Mouse (Mus musculus) embryonic fibroblast, embryonic 13.5 days (primary cell): ENCODE measurements at regions not wholly inside any gene's neighbourhood (a gene's known extent, or its start where the extent isn't known, plus 50 kb on each side); places are given as distances from the start of the nearest gene placed in this dataset.

Experiments
- CTCF ChIP-seq: IDR thresholded peaks from 2 replicates; pipeline ENCODE4 v1.5.1; 2011; ENCODE audit warnings: mild to moderate bottlenecking, control low read depth, low read length, moderate library complexity, borderline replicate concordance; ENCODE audit not compliant: insufficient read depth
- POLR2A ChIP-seq: IDR thresholded peaks from 2 replicates; pipeline ENCODE4 v1.6.1; 2011; ENCODE audit warnings: low read depth, mild to moderate bottlenecking, control low read depth, low read length, moderate library complexity

DNA sequence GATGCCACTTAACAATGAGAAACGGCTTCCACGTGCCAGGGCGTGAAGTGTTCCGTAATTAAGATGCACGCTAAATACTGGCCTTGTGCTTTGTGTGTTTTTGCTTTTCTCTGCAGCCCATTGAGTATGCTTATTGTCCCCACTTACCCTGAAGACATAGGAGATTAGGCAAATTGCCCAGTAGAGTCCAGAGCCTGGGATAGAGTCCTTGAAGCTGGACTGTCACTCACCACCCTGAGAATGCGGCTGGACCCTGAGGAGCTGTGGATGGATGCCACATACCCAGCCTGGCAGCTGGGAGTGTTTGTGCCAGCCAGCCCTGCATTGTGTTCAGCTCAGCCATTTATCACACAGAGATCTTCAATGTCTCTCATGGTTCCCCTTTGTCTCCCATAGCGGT is 195.2 kb downstream of the Abcc12 start:
- TF ChIP-seq POLR2A (no peak), CTCF (no peak)
